Mouse (Mus musculus): Measurements from ENCODE around the gene Arhgef39. TPM values are rescaled to one million over a fixed set of nuclear protein-coding genes. Genes with fewer than 3 reads are reported as not detected.

The Arhgef39 gene
- polyA plus RNA-seq, 1 experiment from 2014 or later: 34.8 TPM

DNA sequence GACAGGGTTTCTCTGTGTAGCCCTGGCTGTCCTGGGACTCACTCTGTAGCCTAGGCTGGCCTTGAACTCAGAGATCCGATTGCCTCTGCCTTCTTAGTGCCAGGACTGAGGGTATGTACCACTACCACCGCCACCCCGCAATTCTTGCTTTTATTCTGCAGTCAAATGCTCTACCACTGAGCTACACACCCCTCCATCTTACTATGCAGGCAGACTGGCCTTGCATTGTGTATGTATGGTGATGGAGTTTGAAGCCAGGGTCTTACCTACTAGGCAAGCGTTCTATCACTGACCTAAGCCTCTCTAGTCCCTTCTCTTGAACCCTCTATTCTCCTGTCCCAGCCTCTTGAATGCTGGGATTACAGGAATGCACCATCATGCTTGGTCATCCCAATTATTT lies 13.8 kb upstream of the Arhgef39 start:
- Histone ChIP-seq H3K27me3 (ENCODE audit: control insufficient read depth, insufficient read depth, low read length) (no peaks in the 10 kb centered on the region), H3K4me2 (replicated peaks; ENCODE audit: low read depth, low read length) (no peak overlapping the region), H3K9ac (ENCODE audit: low read depth, low read length) (no peak overlapping the region), H3K36me3 (ENCODE audit: control insufficient read depth, insufficient read depth, low read length) (no peaks in the 10 kb centered on the region), H3K27ac (ENCODE audit: low read depth, low read length) (no peak overlapping the region), H3K4me3 (ENCODE audit: low read depth, low read length) (no peak overlapping the region), H3K9me3 (ENCODE audit: control insufficient read depth, low read length) (no peaks in the 10 kb centered on the region), H3K4me1 (replicated peaks; ENCODE audit: control insufficient read depth, insufficient read depth, low read length) (0 out of 2 replicates have a peak, but pooled peaks cover 4% of the 10 kb centered on the region)
- 80% methylated on average over 4 of the region's 4 CpGs for WGBS
- DNase-seq (ENCODE audit: low spot score): no peak
- no peak for ATAC-seq (ENCODE audit: low FRiP score)

DNA sequence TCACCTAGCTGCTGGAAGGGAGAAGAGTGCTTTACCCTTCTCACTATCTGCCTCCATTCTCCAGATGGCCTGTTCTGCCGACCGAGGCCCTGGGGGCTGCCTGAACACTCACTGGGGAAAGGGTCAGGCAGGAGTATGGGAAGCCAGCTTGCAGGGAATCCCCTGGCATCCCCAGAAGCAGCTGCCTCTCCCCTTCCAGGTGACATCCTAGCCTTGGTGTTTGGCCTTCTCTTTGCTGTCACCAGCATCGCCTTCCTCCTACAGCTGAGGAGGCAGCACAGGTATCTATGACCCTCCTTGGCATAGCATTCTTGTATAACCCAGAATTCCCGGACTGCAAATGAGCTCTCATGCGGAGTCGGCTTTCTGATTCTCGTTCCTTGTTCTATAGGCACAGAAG lies 13.2 kb upstream of the Arhgef39 start:
- Histone ChIP-seq H3K27me3 (ENCODE audit: control insufficient read depth, insufficient read depth, low read length) (no peaks in the 10 kb centered on the region), H3K36me3 (ENCODE audit: control insufficient read depth, insufficient read depth, low read length) (no peaks in the 10 kb centered on the region), H3K9ac (ENCODE audit: low read depth, low read length) (no peak overlapping the region), H3K4me1 (replicated peaks; ENCODE audit: control insufficient read depth, insufficient read depth, low read length) (0 out of 2 replicates have a peak, but pooled peaks cover 4% of the 10 kb centered on the region), H3K9me3 (ENCODE audit: control insufficient read depth, low read length) (no peaks in the 10 kb centered on the region), H3K4me2 (replicated peaks; ENCODE audit: low read depth, low read length) (no peak overlapping the region), H3K4me3 (ENCODE audit: low read depth, low read length) (no peak overlapping the region), H3K27ac (ENCODE audit: low read depth, low read length) (no peak overlapping the region)
- 68% methylated on average over 7 of the region's 7 CpGs for WGBS
- no peak for ATAC-seq (ENCODE audit: low FRiP score)
- DNase-seq (ENCODE audit: low spot score): no peak

DNA sequence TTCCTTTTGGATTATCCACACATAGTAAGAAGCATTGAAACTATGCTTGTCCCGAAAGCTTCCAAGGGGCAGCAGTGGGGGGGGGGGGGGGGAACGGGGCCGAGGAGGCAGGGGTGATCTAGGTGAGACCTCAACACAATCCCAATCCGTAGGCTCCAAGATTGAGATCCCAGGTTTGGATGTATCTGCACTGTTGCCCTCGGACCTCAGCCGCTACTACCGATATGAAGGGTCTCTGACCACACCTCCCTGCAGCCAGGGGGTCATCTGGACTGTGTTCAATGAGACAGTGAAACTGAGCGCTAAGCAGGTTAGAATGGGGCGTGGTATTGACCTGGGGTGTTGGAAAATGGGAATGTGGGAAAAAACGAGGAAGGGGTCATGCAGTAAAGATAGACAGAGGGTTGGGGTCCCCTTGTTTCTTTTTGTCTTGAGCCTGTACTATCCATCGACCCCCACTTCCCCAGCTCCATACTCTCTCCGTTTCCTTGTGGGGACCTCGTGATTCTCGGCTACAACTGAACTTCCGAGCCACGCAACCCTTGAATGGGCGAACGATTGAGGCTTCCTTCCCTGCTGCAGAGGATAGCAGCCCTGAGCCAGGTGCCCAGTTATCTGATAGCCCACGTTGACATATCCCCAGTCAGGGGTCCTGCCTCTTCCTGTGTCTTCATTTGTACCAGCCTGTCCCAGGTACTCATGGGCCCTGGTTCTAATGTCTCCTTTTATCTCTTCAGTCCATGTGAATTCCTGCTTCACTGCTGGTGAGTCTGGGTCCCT lies 12.4 kb upstream of the Arhgef39 start:
- H3K4me3 ChIP-seq (ENCODE audit: low read depth, low read length): no peak overlapping the region
- H3K9ac ChIP-seq (ENCODE audit: low read depth, low read length): no peak overlapping the region
- ATAC-seq (ENCODE audit: low FRiP score) (no peak), DNase-seq (ENCODE audit: low spot score) (no peak)
- no peak overlapping the region for H3K4me2 ChIP-seq (replicated peaks; ENCODE audit: low read depth, low read length)
- 0 out of 2 replicates have a peak, but pooled peaks cover 4% of the 10 kb centered on the region for H3K4me1 ChIP-seq (replicated peaks; ENCODE audit: control insufficient read depth, insufficient read depth, low read length)
- H3K36me3 ChIP-seq (ENCODE audit: control insufficient read depth, insufficient read depth, low read length): no peaks in the 10 kb centered on the region
- 74% methylated on average over 19 of the region's 19 CpGs for WGBS
- H3K27me3 ChIP-seq (ENCODE audit: control insufficient read depth, insufficient read depth, low read length): peaks cover 3% of the 10 kb centered on the region; the same call in 1 of the 2 replicates
- H3K27ac ChIP-seq (ENCODE audit: low read depth, low read length): no peak overlapping the region
- no peaks in the 10 kb centered on the region for H3K9me3 ChIP-seq (ENCODE audit: control insufficient read depth, low read length)

DNA sequence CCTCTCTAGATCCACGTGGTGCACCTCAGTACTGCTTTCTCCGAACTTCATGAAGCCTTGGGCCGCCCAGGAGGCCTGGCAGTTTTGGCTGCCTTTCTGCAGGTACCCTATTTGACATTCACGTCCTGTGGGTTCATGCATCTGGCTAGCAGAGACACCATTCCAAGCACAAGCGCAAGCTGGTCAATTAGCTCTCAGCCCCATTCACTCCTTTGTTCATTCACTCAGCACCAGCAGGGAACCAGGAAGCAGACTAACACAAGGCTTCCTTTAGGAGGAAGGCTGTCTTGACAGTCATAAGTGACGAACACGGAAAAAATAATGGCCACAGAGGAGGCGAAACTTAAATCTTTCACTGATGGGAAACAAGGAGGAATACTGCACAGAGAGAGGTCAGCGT lies 9.6 kb upstream of the Arhgef39 start:
- H3K4me2 ChIP-seq (replicated peaks; ENCODE audit: low read depth, low read length): peak overlapping the region; percentile 48; the same call in 1 of the 2 replicates
- ATAC-seq (ENCODE audit: low FRiP score): no peak
- no peaks in the 10 kb centered on the region for H3K9me3 ChIP-seq (ENCODE audit: control insufficient read depth, low read length)
- no peak overlapping the region for H3K27ac ChIP-seq (ENCODE audit: low read depth, low read length)
- H3K36me3 ChIP-seq (ENCODE audit: control insufficient read depth, insufficient read depth, low read length): no peaks in the 10 kb centered on the region
- no peak overlapping the region for H3K9ac ChIP-seq (ENCODE audit: low read depth, low read length)
- DNase-seq (ENCODE audit: low spot score): no peak
- H3K4me1 ChIP-seq (replicated peaks; ENCODE audit: control insufficient read depth, insufficient read depth, low read length): 0 out of 2 replicates have a peak, but pooled peaks cover 4% of the 10 kb centered on the region
- 23% methylated on average over 9 of the region's 9 CpGs for WGBS
- no peak overlapping the region for H3K4me3 ChIP-seq (ENCODE audit: low read depth, low read length)
- peaks cover 4% of the 10 kb centered on the region; the same call in 1 of the 2 replicates for H3K27me3 ChIP-seq (ENCODE audit: control insufficient read depth, insufficient read depth, low read length)

DNA sequence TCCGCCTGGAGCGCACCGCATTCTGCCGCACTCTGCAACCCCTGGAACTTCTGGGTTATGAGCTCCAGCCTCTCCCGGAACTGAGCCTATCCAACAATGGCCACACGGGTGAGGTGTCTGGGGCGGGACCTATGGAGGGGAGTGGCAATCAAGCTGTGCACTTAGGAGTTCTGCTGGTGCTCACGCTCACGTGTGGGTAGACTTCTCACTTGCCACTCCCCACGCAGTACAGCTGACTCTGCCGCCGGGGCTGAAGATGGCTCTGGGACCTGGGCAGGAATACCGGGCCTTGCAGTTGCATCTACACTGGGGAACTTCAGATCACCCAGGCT lies 9.1 kb upstream of the Arhgef39 start:
- peaks cover 4% of the 10 kb centered on the region; the same call in 1 of the 2 replicates for H3K27me3 ChIP-seq (ENCODE audit: control insufficient read depth, insufficient read depth, low read length)
- DNase-seq (ENCODE audit: low spot score): peak; percentile 45
- no peaks in the 10 kb centered on the region for H3K36me3 ChIP-seq (ENCODE audit: control insufficient read depth, insufficient read depth, low read length)
- 0 out of 2 replicates have a peak, but pooled peaks cover 4% of the 10 kb centered on the region for H3K4me1 ChIP-seq (replicated peaks; ENCODE audit: control insufficient read depth, insufficient read depth, low read length)
- peak overlapping the region; percentile 44; the same call in 1 of the 2 replicates for H3K9ac ChIP-seq (ENCODE audit: low read depth, low read length)
- peak overlapping the region; percentile 48 for H3K4me2 ChIP-seq (replicated peaks; ENCODE audit: low read depth, low read length)
- H3K27ac ChIP-seq (ENCODE audit: low read depth, low read length): no peak overlapping the region
- H3K9me3 ChIP-seq (ENCODE audit: control insufficient read depth, low read length): no peaks in the 10 kb centered on the region
- WGBS: 10% methylated on average over 13 of the region's 13 CpGs
- H3K4me3 ChIP-seq (ENCODE audit: low read depth, low read length): peak overlapping the region; percentile 19
- ATAC-seq (ENCODE audit: low FRiP score): peak; percentile 43; the same call in 1 of the 2 replicates

DNA sequence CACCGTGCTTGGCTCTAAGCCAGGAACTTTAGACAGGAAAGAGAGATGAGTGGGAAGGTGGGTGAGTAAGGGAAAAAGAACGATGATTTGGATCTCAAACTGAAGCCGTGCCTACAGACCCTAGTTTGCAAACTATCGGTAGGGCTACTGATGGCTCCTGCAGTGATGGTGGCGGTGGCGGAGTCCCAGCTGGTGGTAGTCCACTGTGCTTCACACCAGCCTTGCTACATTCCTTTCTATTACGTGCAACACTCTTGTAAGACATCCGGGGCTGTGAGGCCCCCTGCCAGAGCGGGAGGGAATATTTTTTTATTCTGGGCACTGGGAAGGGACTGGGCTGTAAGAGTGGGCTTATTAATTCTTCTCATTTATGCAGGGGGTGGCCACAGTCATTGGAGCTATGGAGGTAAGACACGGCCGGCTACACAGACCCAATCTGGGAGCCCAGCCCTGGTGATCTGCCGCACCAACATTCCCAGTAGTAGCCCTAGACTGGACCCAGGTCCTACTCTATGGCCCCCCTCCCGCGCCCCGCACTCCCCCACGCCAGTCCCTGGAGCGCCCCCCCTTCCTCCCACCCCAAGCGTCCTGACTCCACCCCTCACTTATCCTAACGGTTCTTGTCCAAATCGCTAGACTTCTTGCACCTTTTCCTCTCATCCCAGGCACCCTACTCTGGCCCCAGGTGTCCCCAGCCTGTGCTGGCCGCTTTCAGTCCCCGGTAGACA lies 8.6 kb upstream of the Arhgef39 start:
- no peak for DNase-seq (ENCODE audit: low spot score)
- 9% methylated on average over 21 of the region's 22 CpGs for WGBS
- H3K36me3 ChIP-seq (ENCODE audit: control insufficient read depth, insufficient read depth, low read length): no peaks in the 10 kb centered on the region

DNA sequence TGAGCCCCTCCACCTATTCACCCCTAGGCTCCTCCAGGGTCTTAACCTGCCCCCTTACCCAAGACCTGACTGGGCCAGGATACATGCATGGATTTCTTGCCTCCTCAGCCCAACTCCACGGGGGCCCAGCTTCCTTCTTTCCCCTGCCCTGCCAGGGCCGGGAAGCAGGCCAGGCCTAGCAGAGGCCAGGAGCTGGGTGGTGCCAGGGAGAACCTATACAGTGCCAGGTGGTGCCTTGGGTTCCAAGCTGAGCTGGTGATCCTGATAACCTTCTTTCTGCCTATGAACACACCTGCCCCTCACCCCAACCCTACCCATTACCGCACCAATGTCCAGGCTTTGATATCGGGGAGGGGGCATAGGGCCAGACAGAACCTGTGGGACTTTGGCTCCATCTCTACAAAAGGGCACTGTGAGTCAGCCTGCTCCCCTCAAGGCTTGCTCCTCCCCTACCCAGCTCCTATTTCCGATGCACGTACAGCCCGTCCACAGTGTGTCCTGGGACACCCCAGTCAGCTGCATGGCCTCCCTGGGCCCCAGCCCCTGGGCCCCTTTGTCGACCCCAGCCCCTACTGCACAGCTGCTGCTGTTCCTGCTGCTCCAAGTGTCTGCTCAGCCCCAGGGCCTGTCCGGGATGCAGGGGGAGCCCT lies 7.2 kb upstream of the Arhgef39 start, which contains the start of gene Car9:
Gene Car9 (plus strand): TSS at position 431 of the 650 bp plus-strand sequence.
- no peak for DNase-seq (ENCODE audit: low spot score)
- H3K4me1 ChIP-seq (replicated peaks; ENCODE audit: control insufficient read depth, insufficient read depth, low read length): 0 out of 2 replicates have a peak, but pooled peaks cover 4% of the 10 kb centered on the region
- no peak for ATAC-seq (ENCODE audit: low FRiP score)
- no peaks in the 10 kb centered on the region for H3K36me3 ChIP-seq (ENCODE audit: control insufficient read depth, insufficient read depth, low read length)
- H3K9me3 ChIP-seq (ENCODE audit: control insufficient read depth, low read length): no peaks in the 10 kb centered on the region
- H3K9ac ChIP-seq (ENCODE audit: low read depth, low read length): no peak within 1 kb of the TSS
- no peak within 1 kb of the TSS for H3K27ac ChIP-seq (ENCODE audit: low read depth, low read length)
- H3K4me3 ChIP-seq (ENCODE audit: low read depth, low read length): no peak within 1 kb of the TSS
- H3K4me2 ChIP-seq (replicated peaks; ENCODE audit: low read depth, low read length): no peak within 1 kb of the TSS
- peaks cover 4% of the 10 kb centered on the region; the same call in 1 of the 2 replicates for H3K27me3 ChIP-seq (ENCODE audit: control insufficient read depth, insufficient read depth, low read length)
- 60% methylated on average over 9 of the region's 9 CpGs for WGBS

More for the DNA sequence above, 8.6 kb upstream of the Arhgef39 start:
- H3K4me3 ChIP-seq (ENCODE audit: low read depth, low read length): peak overlapping the region; percentile 19
- 0 out of 2 replicates have a peak, but pooled peaks cover 4% of the 10 kb centered on the region for H3K4me1 ChIP-seq (replicated peaks; ENCODE audit: control insufficient read depth, insufficient read depth, low read length)
- peak; percentile 27; the same call in 1 of the 2 replicates for ATAC-seq (ENCODE audit: low FRiP score)
- no peaks in the 10 kb centered on the region for H3K9me3 ChIP-seq (ENCODE audit: control insufficient read depth, low read length)
- H3K27ac ChIP-seq (ENCODE audit: low read depth, low read length): no peak overlapping the region
- H3K27me3 ChIP-seq (ENCODE audit: control insufficient read depth, insufficient read depth, low read length): peaks cover 4% of the 10 kb centered on the region; the same call in 1 of the 2 replicates
- peak overlapping the region; percentile 48 for H3K4me2 ChIP-seq (replicated peaks; ENCODE audit: low read depth, low read length)
- peak overlapping the region; percentile 44; the same call in 1 of the 2 replicates for H3K9ac ChIP-seq (ENCODE audit: low read depth, low read length)

DNA sequence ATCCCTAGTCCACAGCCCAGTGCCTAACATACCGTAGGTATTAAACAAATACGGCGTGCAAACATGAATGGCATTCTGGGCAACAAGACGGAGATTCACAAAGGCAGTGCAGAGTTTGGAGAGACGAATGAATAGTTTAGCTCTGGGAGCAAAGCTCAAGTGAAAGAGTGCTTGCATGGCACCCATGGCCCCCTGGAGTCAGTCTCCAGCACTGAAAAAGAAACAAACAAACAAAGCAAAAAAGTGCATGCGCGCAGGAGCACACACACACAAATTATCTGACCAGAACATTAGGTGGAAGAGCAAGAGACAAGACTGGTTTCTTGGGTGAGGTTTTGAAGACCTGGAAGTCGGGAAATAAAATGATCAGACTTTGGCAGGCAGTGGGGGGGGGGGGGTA lies 6.6 kb upstream of the Arhgef39 start:
- Histone ChIP-seq H3K9me3 (ENCODE audit: control insufficient read depth, low read length) (no peaks in the 10 kb centered on the region), H3K9ac (ENCODE audit: low read depth, low read length) (no peak overlapping the region), H3K27ac (ENCODE audit: low read depth, low read length) (no peak overlapping the region), H3K4me1 (replicated peaks; ENCODE audit: control insufficient read depth, insufficient read depth, low read length) (0 out of 2 replicates have a peak, but pooled peaks cover 4% of the 10 kb centered on the region), H3K4me3 (ENCODE audit: low read depth, low read length) (no peak overlapping the region), H3K4me2 (replicated peaks; ENCODE audit: low read depth, low read length) (no peak overlapping the region), H3K36me3 (ENCODE audit: control insufficient read depth, insufficient read depth, low read length) (no peaks in the 10 kb centered on the region), H3K27me3 (ENCODE audit: control insufficient read depth, insufficient read depth, low read length) (peaks cover 4% of the 10 kb centered on the region; the same call in 1 of the 2 replicates)
- ATAC-seq (ENCODE audit: low FRiP score): no peak
- no peak for DNase-seq (ENCODE audit: low spot score)
- 73% methylated on average over 8 of the region's 8 CpGs for WGBS
